Mouse (Mus musculus) forebrain, embryonic 12.5 days (tissue): ENCODE measurements at regions not wholly inside any gene's neighbourhood (a gene's known extent, or its start where the extent isn't known, plus 50 kb on each side); places are given as distances from the start of the nearest gene placed in this dataset.
A peak's percentile ranks its signal among the peaks of the same experiment; 100 is the strongest.

Source experiments
- ATAC-seq: fragments of 200-750 bp; cut with Nextera tagmentation; 2 replicates; pipeline ENCODE4 v1.8.0; 2017; ENCODE audit warnings: moderate TSS enrichment; ENCODE audit not compliant: low FRiP score
- H3K27ac ChIP-seq: fragments of 300-500 bp; sonication (generic); 2 replicates; pipeline ENCODE4 v1.5.1; 2016; ENCODE audit warnings: mild to moderate bottlenecking
- H3K27me3 ChIP-seq: fragments of 300-500 bp; sonication (generic); 2 replicates; pipeline ENCODE4 v1.6.1; 2016; ENCODE audit warnings: mild to moderate bottlenecking
- H3K36me3 ChIP-seq: fragments of 300-500 bp; sonication (generic); replicated peaks from 2 replicates; pipeline ENCODE4 v1.6.1; 2016; ENCODE audit warnings: mild to moderate bottlenecking
- H3K4me1 ChIP-seq: fragments of 300-500 bp; sonication (generic); 2 replicates; pipeline ENCODE4 v1.6.1; 2016
- H3K4me2 ChIP-seq: fragments of 300-500 bp; sonication (generic); 2 replicates; pipeline ENCODE4 v1.6.1; 2016; ENCODE audit warnings: mild to moderate bottlenecking, moderate library complexity
- H3K4me3 ChIP-seq: fragments of 300-500 bp; sonication (generic); replicated peaks from 2 replicates; pipeline ENCODE4 v1.5.1; 2016; ENCODE audit warnings: mild to moderate bottlenecking
- H3K9ac ChIP-seq: fragments of 300-500 bp; sonication (generic); 2 replicates; pipeline ENCODE4 v1.6.1; 2016; ENCODE audit warnings: mild to moderate bottlenecking
- H3K9me3 ChIP-seq: fragments of 300-500 bp; sonication (generic); 2 replicates; pipeline ENCODE4 v1.6.1; 2016
- WGBS: fragments of 180-500 bp; shearing (Covaris S2); methylation state at CpG from one replicate; pipeline ENCODE4 v1.1.7; 2016; 5-methylcytosine and 5-hydroxymethylcytosine counted together

DNA sequence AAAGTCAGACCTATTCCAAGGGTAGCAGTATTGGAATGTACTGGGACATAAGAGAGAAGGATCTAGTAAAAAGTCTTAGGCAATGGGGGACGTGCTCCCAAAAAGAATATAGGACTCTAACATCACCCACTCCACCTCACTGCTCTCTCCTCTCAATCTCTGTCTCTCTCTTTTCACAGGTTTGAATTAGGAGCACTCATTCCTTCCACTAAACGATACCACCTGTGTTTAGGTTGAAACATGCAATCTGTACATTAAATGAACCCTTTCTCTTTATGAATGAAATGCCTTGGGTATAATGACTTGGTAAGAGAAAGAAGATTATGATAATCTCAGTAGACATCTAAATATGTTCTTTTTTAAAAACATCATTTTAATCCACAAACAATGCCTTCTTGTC is 129.4 kb downstream of the Zpld1 start:
- no peak overlapping the region for H3K27ac ChIP-seq
- WGBS = 65% methylated on average over 2 of the region's 2 CpGs
- no peaks in the 10 kb centered on the region for H3K36me3 ChIP-seq
- no peaks in the 10 kb centered on the region for H3K4me1 ChIP-seq
- ATAC-seq = no peak
- no peaks in the 10 kb centered on the region for H3K27me3 ChIP-seq
- H3K4me3 ChIP-seq = no peak overlapping the region
- no peak overlapping the region for H3K9ac ChIP-seq
- H3K4me2 ChIP-seq = no peak overlapping the region
- no peaks in the 10 kb centered on the region for H3K9me3 ChIP-seq

DNA sequence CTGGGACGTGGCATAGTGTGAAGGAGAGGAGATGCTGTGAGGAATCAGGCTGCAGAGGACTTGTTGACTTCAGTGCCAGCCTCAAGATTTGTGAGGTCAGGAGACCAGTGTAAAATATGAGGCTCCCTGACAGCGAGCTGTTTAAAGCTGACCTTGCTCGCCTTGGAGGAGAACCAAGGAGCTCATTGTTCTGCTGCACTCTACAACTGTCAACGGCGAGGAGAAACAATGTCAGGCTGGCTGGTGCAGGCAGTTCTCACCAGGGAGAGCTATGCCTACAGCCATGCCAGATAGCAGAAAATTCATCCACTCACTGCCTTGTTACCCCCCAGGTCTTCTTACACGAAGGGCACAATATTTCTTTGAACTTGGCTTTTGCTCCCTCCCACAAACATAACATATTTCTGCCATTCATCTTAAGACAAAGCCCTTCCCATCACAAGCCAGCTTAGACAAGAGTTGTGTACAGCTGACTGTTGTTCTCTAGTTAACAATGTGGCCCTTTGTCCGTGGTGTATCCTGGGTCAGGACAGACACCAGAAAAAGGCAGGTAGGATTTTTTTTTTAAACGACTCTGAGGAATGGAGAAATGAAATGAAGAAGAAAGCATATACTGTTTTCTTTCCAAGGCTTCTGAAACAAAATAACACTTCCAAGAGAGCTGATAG is 131.5 kb downstream of the Zpld1 start:
- no peak overlapping the region for H3K9ac ChIP-seq
- H3K9me3 ChIP-seq = no peaks in the 10 kb centered on the region
- no peaks in the 10 kb centered on the region for H3K27me3 ChIP-seq
- H3K4me2 ChIP-seq = no peak overlapping the region
- no peaks in the 10 kb centered on the region for H3K4me1 ChIP-seq
- WGBS = 64% methylated on average over 8 of the region's 8 CpGs
- H3K4me3 ChIP-seq = no peak overlapping the region
- ATAC-seq = no peak
- no peak overlapping the region for H3K27ac ChIP-seq
- H3K36me3 ChIP-seq = no peaks in the 10 kb centered on the region

DNA sequence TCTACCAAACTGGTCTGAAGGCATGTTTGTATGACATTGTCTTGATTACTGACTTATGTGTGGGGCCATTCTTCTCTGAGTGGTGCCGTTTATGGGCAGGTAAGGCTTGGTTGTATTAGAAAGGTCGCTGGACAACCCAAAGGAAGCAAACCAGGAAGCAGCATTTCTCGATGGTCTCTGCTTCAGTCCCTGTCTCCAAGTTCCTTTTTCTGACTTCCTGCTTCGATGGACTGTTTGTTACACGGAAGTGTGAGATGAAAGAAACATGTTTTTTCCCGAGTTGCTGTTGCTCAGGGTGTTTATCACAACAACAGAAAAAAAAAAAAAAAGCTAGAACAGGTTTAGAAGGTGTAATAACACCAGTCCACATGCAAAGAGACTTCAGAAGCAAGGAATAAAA is 134.9 kb downstream of the Zpld1 start:
- ATAC-seq = no peak

DNA sequence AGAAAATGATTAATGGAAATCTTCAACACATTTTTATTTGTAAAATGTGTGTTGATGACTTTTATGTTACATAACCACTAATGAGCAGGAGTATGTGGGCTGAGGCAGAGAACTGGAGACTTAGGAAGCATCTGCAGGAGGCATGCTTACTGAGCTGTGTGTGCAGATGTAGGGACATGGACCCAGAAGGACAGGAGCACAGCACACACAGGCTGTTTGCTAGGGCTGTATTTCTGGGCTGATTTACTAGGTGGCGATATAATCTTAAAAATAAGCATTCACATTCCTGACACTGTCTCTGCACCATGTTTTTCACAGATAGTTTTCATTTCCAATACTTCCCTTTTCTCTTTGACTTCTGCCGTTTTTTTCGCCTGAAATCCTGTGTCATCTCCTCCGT is 146.1 kb downstream of the Zpld1 start:
- no peaks in the 10 kb centered on the region for H3K27me3 ChIP-seq
- no peak overlapping the region for H3K4me2 ChIP-seq
- H3K9ac ChIP-seq = no peak overlapping the region
- WGBS = 60% methylated on average over 4 of the region's 4 CpGs
- 0 out of 2 replicates have a peak, but pooled peaks have one; percentile 20 for ATAC-seq
- no peak overlapping the region for H3K4me3 ChIP-seq
- H3K4me1 ChIP-seq = no peaks in the 10 kb centered on the region
- H3K9me3 ChIP-seq = no peaks in the 10 kb centered on the region
- no peak overlapping the region for H3K27ac ChIP-seq
- H3K36me3 ChIP-seq = no peaks in the 10 kb centered on the region

More for the DNA sequence above, 134.9 kb downstream of the Zpld1 start:
- no peak overlapping the region for H3K9ac ChIP-seq
- no peaks in the 10 kb centered on the region for H3K27me3 ChIP-seq
- no peaks in the 10 kb centered on the region for H3K4me1 ChIP-seq
- H3K27ac ChIP-seq = no peak overlapping the region
- no peaks in the 10 kb centered on the region for H3K9me3 ChIP-seq
- no peak overlapping the region for H3K4me2 ChIP-seq
- no peak overlapping the region for H3K4me3 ChIP-seq
- 83% methylated on average over 6 of the region's 6 CpGs for WGBS
- H3K36me3 ChIP-seq = no peaks in the 10 kb centered on the region

DNA sequence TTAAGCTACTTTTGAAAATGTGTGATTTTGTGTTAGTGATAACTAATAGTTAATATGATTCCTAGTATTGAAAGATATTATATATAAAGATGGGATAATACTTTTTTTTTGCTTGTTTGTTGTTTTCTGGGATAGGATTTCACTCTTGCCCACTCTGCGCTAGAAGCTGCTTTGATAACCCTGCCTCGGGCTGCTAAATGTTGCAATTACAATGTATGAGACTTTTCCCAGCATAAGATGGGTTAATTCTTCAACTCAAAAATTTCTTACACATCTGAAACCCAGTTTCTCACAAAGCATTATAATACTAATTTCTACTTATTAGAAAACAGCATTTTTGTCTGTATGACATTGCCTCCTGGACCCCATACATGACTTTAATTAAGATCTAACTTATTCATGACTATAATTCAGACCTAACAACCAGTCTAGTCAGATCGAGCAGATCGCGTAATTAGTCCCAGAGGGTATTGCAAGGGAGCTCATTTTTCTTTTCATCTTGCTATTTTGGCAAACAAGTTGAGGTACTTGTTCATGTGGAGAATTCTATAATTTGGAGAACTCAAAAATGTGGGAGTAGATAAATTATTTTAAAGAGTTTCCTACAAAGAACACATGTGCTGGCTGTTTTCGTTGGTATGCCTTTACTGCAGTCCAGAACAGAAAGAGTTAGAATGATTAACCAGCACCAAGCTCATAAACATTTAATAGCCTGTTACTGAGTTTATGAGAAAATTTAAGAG is 155.2 kb downstream of the Zpld1 start:
- ATAC-seq = no peak

DNA sequence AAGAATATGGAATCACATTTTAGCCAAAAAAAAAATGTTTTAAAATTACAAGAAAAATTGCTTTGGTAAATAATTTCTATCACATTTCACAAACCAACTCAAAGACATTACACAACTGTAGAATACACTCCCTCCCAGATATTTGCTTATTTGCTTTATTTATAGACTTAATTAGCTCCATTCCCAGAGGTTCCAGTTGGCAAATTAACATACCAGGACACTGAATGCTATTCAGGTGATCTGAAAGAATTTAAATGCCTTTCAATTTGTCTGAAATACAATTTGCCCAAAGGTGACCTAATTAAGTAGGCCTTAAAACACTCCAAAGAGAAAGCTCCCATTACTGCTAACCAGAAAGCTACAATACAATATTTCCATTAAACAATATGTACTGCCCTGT is 162.8 kb downstream of the Zpld1 start:
- Histone ChIP-seq H3K27ac (no peak overlapping the region), H3K9ac (no peak overlapping the region), H3K36me3 (no peaks in the 10 kb centered on the region), H3K9me3 (no peaks in the 10 kb centered on the region), H3K4me1 (no peaks in the 10 kb centered on the region), H3K27me3 (no peaks in the 10 kb centered on the region), H3K4me2 (no peak overlapping the region), H3K4me3 (no peak overlapping the region)
- ATAC-seq = peak; percentile 55; the same call in 1 of the 2 replicates

More for the DNA sequence above, 155.2 kb downstream of the Zpld1 start:
- Histone ChIP-seq H3K9ac (no peak overlapping the region), H3K27ac (no peak overlapping the region), H3K4me2 (no peak overlapping the region), H3K4me3 (no peak overlapping the region), H3K9me3 (no peaks in the 10 kb centered on the region), H3K4me1 (no peaks in the 10 kb centered on the region), H3K36me3 (no peaks in the 10 kb centered on the region), H3K27me3 (no peaks in the 10 kb centered on the region)
- 76% methylated on average over 6 of the region's 6 CpGs for WGBS

DNA sequence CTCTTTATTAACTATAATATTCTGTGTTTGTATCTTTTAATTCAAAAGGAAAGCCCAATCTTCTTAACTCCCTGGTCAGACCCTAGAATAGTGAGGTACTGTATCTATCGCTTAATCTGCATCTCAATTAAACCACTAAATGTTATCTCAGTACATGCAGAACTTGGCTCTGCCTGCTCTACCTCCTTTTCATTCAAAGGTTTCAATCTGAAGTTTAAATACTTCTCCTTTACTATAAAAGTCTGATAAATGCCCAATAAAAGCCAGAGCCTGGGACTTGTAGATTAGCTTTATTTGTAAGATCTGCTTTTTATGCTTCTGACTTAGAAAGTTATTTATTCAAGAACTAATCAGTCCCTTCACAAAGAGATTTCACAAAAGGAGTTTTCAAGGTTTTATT is 200.1 kb downstream of the Zpld1 start:
- WGBS = 91% methylated on average over 1 of the region's 1 CpGs

DNA sequence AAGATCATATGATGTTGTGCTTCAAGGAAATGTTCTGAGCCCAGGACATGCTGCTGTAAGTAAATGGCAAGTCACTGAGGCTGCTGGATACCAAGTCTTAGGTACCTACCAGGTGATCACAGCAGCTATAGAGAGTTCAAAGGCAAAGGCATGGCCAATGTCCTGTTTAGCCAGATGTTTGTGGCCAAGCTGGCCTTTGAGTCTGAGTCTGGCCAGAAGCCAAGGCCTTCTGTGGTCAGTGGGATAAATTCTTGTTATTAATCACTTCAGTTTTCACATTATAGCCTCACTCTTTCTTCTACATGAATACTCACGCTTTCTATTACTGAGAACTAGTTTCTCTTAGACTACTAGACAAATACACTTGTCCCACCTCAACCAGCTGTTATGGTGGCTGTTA is 210.3 kb downstream of the Zpld1 start:
- Histone ChIP-seq H3K4me3 (no peak overlapping the region), H3K9me3 (no peaks in the 10 kb centered on the region), H3K4me2 (no peak overlapping the region), H3K36me3 (no peaks in the 10 kb centered on the region), H3K27ac (no peak overlapping the region), H3K27me3 (no peaks in the 10 kb centered on the region), H3K9ac (no peak overlapping the region), H3K4me1 (no peaks in the 10 kb centered on the region)
- ATAC-seq = no peak
- WGBS = 89% methylated on average over 1 of the region's 1 CpGs

More for the DNA sequence above, 200.1 kb downstream of the Zpld1 start:
- Histone ChIP-seq H3K4me2 (no peak overlapping the region), H3K4me3 (no peak overlapping the region), H3K27me3 (no peaks in the 10 kb centered on the region), H3K36me3 (no peaks in the 10 kb centered on the region), H3K27ac (no peak overlapping the region), H3K4me1 (no peaks in the 10 kb centered on the region), H3K9me3 (no peaks in the 10 kb centered on the region), H3K9ac (no peak overlapping the region)
- no peak for ATAC-seq

DNA sequence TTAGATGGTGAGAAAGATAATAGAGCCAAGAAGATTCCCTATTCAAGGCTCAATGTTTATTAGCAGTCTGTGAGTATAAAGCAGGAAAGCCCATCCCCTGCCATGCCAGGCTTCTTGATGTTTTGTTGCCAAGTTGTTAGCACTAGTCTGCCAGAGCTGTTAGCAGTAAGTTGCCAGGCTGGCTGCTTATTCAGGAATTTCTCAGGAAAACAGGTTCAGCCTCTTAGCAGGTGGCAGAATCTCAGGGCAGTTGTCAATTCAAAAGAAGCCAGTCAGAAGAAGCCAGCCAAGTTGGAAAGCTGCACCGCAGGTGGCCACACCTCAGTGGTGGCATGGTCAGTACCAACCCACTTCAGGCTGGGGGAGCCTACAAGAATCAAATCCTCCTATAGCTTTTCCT is 221.6 kb downstream of the Zpld1 start:
- Histone ChIP-seq H3K9me3 (no peaks in the 10 kb centered on the region), H3K4me1 (no peaks in the 10 kb centered on the region), H3K9ac (no peak overlapping the region), H3K27me3 (no peaks in the 10 kb centered on the region), H3K27ac (no peak overlapping the region), H3K4me3 (no peak overlapping the region), H3K4me2 (no peak overlapping the region), H3K36me3 (no peaks in the 10 kb centered on the region)
- ATAC-seq = no peak
- WGBS = 73% methylated on average over 1 of the region's 1 CpGs

DNA sequence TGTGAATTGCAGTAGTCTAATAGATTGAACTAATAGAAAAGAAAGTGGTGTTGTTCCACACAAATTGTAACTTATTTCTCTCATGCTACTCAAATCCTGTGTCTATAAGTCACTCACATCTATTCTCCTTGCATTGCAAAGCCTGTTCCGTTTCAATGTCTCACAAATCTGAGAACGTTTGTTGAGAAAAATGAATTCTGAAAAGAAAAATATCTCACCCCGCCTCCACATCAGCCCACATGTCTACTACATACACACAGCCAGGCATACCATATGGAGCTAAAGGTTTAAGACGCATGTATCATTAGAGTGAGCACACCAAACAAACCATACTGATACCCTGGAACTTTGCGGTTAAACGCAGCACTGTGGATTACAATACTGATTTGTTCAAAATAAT is 258.0 kb downstream of the Zpld1 start:
- Histone ChIP-seq H3K4me3 (no peak overlapping the region), H3K27me3 (no peaks in the 10 kb centered on the region), H3K27ac (no peak overlapping the region), H3K36me3 (no peaks in the 10 kb centered on the region), H3K4me1 (no peaks in the 10 kb centered on the region), H3K4me2 (no peak overlapping the region), H3K9ac (no peak overlapping the region), H3K9me3 (no peaks in the 10 kb centered on the region)
- WGBS = 90% methylated on average over 6 of the region's 6 CpGs
- no peak for ATAC-seq

DNA sequence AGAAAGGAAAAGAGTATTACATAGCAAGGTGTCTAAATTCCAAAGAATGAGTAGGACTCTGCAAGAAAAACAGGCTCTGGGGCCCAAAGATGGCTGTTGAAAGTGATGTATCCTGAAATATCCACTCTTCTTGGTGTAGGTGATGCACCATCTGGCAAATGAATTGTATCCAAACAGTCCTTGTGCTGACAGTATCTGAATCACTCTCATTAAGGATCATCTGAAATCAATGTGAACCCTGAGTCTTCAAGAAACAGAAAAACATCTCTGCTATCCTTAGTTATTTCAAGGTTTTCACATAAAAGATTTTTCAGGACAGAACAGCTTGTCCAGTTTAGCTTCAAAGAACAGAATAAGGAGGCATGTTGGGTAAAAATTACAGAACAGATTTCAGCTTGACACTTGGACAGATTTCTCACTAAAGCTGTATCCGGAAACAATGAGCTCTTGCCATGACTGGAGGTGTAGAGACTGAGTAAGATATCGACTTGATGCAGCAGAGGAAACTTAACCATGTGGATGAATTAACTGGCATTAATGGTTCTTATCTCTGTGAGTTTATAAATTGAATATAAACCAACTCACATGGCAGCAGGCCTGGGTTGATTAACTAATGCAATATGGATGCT is 296.0 kb downstream of the Zpld1 start:
- H3K9me3 ChIP-seq = no peaks in the 10 kb centered on the region
- H3K27ac ChIP-seq = no peak overlapping the region
- H3K27me3 ChIP-seq = no peaks in the 10 kb centered on the region
- no peak for ATAC-seq
- H3K4me1 ChIP-seq = no peaks in the 10 kb centered on the region
- H3K36me3 ChIP-seq = no peaks in the 10 kb centered on the region
- no peak overlapping the region for H3K9ac ChIP-seq
- no peak overlapping the region for H3K4me2 ChIP-seq
- H3K4me3 ChIP-seq = no peak overlapping the region
- 88% methylated on average over 2 of the region's 2 CpGs for WGBS

DNA sequence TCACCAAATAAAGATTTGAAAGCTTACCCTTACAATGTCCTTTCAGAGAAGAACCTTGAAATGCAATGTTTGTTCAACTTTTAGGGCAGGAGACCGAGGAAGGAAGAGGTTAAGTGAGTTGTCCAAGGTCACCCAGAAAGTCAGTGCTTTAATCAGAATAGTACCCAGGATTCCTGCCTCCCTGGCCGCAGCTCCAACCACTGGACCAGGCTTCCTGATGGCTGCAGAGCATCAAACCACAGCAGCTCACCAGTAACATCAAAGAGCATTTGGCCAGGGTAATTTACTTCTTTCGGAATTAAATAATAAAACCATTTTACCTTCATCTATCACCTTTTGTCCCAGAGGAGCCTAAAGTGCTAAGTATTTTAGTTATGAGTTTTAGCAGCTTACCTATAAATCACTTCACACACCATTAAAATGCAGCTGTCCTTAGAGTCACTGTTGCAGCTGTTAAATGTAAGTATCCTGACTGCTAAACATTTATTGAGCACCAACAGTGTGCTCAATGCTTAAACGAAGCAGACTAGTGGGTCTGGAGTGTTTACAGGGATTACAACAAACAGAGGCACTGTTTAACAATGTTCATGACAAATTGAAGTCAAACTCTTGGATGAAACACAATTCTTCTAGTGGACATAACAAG is 306.1 kb downstream of the Zpld1 start:
- Histone ChIP-seq H3K4me3 (no peak overlapping the region), H3K27me3 (no peaks in the 10 kb centered on the region), H3K9ac (no peak overlapping the region), H3K27ac (no peak overlapping the region), H3K4me1 (no peaks in the 10 kb centered on the region), H3K4me2 (no peak overlapping the region), H3K9me3 (no peaks in the 10 kb centered on the region), H3K36me3 (no peaks in the 10 kb centered on the region)
- ATAC-seq = no peak
- 76% methylated on average over 4 of the region's 4 CpGs for WGBS
